Mouse (Mus musculus): ENCODE measurements around the gene Tspan31. TPM values are rescaled to one million over a fixed set of nuclear protein-coding genes. Genes with fewer than 3 reads are reported as not detected.
A peak's percentile ranks its signal among the peaks of the same experiment; 100 is the strongest.

The Tspan31 gene
- polyA plus RNA-seq, 1 experiment from 2014 or later: 158 TPM

- H3K36me3 ChIP-seq (ENCODE audit: control insufficient read depth, insufficient read depth, low read length): peaks cover 12% of the 10 kb centered on the region
- 67% methylated on average over 9 of the region's 9 CpGs for WGBS
- peak overlapping the region; percentile 85 for H3K4me3 ChIP-seq (replicated peaks; ENCODE audit: low read length)
- no peak overlapping the region for H3K27ac ChIP-seq (ENCODE audit: low read length)
- H3K9me3 ChIP-seq (replicated peaks; ENCODE audit: control insufficient read depth, low read length): no peaks in the 10 kb centered on the region
- peak overlapping the region; percentile 76 for H3K9ac ChIP-seq (ENCODE audit: low read length)
- H3K4me1 ChIP-seq (ENCODE audit: control insufficient read depth, insufficient read depth, low read length): peaks cover 15% of the 10 kb centered on the region
- H3K4me2 ChIP-seq (ENCODE audit: low read depth, low read length): peak overlapping the region; percentile 96
- no peak for ATAC-seq (ENCODE audit: insufficient read depth, low FRiP score)
- H3K27me3 ChIP-seq (ENCODE audit: control insufficient read depth, insufficient read depth, low read length): peaks cover 5% of the 10 kb centered on the region; the same call in 1 of the 2 replicates
Observed at GRCm38 (mm10) chr10:127071203-127071602, 1.1 kb upstream of the Tspan31 start.

- H3K4me1 ChIP-seq (ENCODE audit: control insufficient read depth, insufficient read depth, low read length): peaks cover 25% of the 10 kb centered on the region
- peak overlapping the region; percentile 85 for H3K4me3 ChIP-seq (replicated peaks; ENCODE audit: low read length)
- H3K9me3 ChIP-seq (replicated peaks; ENCODE audit: control insufficient read depth, low read length): no peaks in the 10 kb centered on the region
- H3K27ac ChIP-seq (ENCODE audit: low read length): peak overlapping the region; percentile 95
- H3K4me2 ChIP-seq (ENCODE audit: low read depth, low read length): peak overlapping the region; percentile 62
- peak overlapping the region; percentile 90 for H3K9ac ChIP-seq (ENCODE audit: low read length)
- no peaks in the 10 kb centered on the region for H3K27me3 ChIP-seq (ENCODE audit: control insufficient read depth, insufficient read depth, low read length)
- peak; percentile 49 for ATAC-seq (ENCODE audit: insufficient read depth, low FRiP score)
- H3K36me3 ChIP-seq (ENCODE audit: control insufficient read depth, insufficient read depth, low read length): peaks cover 27% of the 10 kb centered on the region
- 6% methylated on average over 30 of the region's 30 CpGs for WGBS
Observed at GRCm38 (mm10) chr10:127069281-127070189, 529 bp downstream of the Tspan31 start.

DNA sequence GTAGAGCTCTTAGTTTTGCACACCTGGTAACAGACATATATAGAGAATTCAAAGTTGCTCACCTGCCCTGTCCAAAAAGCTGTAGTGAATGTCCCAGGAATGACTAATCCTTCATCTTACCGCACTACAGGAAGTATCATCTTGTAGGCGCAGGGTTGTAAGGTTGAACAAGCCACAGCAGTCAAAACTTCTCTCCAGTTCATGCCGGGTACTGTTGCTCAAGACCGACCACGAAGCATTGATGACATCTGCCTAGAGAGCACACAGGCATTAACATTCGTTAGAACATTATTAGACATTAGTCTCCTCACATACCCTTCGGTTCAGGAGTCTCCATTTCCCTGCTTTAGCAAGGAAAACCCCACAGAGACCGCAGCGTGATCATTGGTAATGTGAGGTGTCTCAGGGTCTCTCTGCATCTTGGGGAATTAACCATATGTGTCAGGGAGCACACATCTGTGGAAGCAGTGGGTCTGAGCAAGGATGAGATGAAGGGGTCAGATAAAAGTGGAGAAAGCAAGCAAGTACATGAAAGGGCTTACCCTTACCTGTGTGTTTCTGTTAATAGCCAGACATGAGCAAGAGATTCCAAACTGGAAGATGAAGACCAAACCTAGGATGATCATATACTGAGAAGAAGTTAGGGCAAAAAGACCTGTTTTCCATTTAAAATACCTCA is 1.6 kb downstream of the Tspan31 start:
- Histone ChIP-seq H3K4me1 (ENCODE audit: control insufficient read depth, insufficient read depth, low read length) (peaks cover 27% of the 10 kb centered on the region), H3K9ac (ENCODE audit: low read length) (peak overlapping the region; percentile 90), H3K27me3 (ENCODE audit: control insufficient read depth, insufficient read depth, low read length) (no peaks in the 10 kb centered on the region), H3K36me3 (ENCODE audit: control insufficient read depth, insufficient read depth, low read length) (peaks cover 27% of the 10 kb centered on the region), H3K27ac (ENCODE audit: low read length) (peak overlapping the region; percentile 95; the same call in 1 of the 2 replicates), H3K9me3 (replicated peaks; ENCODE audit: control insufficient read depth, low read length) (no peaks in the 10 kb centered on the region), H3K4me3 (replicated peaks; ENCODE audit: low read length) (peak overlapping the region; percentile 85), H3K4me2 (ENCODE audit: low read depth, low read length) (peak overlapping the region; percentile 62)
- no peak for ATAC-seq (ENCODE audit: insufficient read depth, low FRiP score)
- 64% methylated on average over 9 of the region's 9 CpGs for WGBS

GRCm38 (mm10) chr10:127066519-127067018 is 3.5 kb downstream of the Tspan31 start:
- ATAC-seq (ENCODE audit: insufficient read depth, low FRiP score): no peak
- no peak overlapping the region for H3K4me3 ChIP-seq (replicated peaks; ENCODE audit: low read length)
- no peak overlapping the region for H3K27ac ChIP-seq (ENCODE audit: low read length)
- WGBS: 85% methylated on average over 14 of the region's 14 CpGs
- no peak overlapping the region for H3K4me2 ChIP-seq (ENCODE audit: low read depth, low read length)
- no peak overlapping the region for H3K9ac ChIP-seq (ENCODE audit: low read length)
- no peaks in the 10 kb centered on the region for H3K27me3 ChIP-seq (ENCODE audit: control insufficient read depth, insufficient read depth, low read length)
- peaks cover 27% of the 10 kb centered on the region for H3K36me3 ChIP-seq (ENCODE audit: control insufficient read depth, insufficient read depth, low read length)
- H3K9me3 ChIP-seq (replicated peaks; ENCODE audit: control insufficient read depth, low read length): no peaks in the 10 kb centered on the region
- H3K4me1 ChIP-seq (ENCODE audit: control insufficient read depth, insufficient read depth, low read length): peaks cover 27% of the 10 kb centered on the region

DNA sequence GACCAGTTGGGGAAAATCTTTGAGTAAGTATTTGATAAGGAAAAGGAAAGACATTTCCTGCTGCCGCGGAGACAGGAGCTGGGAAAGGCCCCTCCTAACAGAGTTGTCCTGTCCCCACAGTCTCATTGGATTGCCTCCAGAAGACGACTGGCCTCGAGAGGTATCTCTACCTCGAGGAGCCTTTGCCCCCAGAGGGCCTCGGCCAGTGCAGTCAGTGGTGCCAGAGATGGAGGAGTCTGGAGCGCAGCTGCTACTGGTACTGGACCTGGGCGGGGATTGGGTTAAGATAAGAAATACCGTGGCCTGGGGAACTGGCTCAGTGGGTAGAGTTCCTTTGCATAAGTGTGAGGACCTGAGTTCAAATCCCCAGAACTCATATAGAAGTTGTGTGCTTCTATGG is 4.1 kb downstream of the Tspan31 start:
- H3K27ac ChIP-seq (ENCODE audit: low read length): no peak overlapping the region
- H3K4me2 ChIP-seq (ENCODE audit: low read depth, low read length): no peak overlapping the region
- H3K9ac ChIP-seq (ENCODE audit: low read length): no peak overlapping the region
- ATAC-seq (ENCODE audit: insufficient read depth, low FRiP score): no peak
- H3K27me3 ChIP-seq (ENCODE audit: control insufficient read depth, insufficient read depth, low read length): no peaks in the 10 kb centered on the region
- WGBS: 68% methylated on average over 9 of the region's 9 CpGs
- no peaks in the 10 kb centered on the region for H3K9me3 ChIP-seq (replicated peaks; ENCODE audit: control insufficient read depth, low read length)
- no peak overlapping the region for H3K4me3 ChIP-seq (replicated peaks; ENCODE audit: low read length)
- peaks cover 27% of the 10 kb centered on the region for H3K36me3 ChIP-seq (ENCODE audit: control insufficient read depth, insufficient read depth, low read length)
- H3K4me1 ChIP-seq (ENCODE audit: control insufficient read depth, insufficient read depth, low read length): peaks cover 22% of the 10 kb centered on the region

DNA sequence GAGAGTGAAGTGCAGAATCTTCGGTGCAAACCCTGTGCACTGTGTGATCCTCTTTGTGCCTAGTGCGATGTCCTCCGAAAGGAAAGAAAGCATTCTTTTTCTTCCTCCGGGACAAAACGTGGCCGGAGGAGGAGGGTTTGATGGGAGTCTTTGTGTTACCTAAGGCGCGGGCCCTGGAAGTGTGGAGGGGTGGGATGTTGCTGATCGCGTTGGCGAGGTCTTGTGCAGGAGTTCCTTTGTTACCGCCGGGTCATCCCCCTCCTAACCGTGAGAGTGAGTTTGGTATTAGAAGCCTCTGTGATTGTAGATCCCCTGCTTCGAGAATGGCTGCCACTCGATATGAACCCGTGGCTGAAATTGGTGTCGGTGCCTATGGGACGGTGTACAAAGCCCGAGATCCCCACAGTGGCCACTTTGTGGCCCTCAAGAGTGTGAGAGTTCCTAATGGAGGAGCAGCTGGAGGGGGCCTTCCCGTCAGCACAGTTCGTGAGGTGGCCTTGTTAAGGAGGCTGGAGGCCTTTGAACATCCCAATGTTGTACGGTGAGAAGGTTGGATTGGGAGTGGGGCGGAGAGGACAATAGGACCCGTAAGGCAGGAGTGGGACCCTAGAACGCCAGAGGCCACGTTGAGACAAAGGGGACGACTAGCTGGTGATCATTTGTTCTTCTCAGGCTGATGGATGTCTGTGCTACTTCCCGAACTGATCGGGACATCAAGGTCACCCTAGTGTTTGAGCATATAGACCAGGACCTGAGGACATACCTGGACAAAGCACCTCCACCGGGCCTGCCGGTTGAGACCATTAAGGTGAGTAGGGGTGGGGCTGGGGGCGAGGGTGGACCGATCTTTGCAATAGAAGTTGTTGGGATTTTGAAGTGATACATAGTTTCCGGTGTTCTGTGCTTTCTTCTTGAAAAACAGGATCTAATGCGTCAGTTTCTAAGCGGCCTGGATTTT is 5.9 kb downstream of the Tspan31 start:
- Histone ChIP-seq H3K4me1 (ENCODE audit: control insufficient read depth, insufficient read depth, low read length) (peaks cover 25% of the 10 kb centered on the region), H3K4me2 (ENCODE audit: low read depth, low read length) (peak overlapping the region; percentile 93), H3K9me3 (replicated peaks; ENCODE audit: control insufficient read depth, low read length) (no peaks in the 10 kb centered on the region), H3K4me3 (replicated peaks; ENCODE audit: low read length) (peak overlapping the region; percentile 76), H3K27me3 (ENCODE audit: control insufficient read depth, insufficient read depth, low read length) (no peaks in the 10 kb centered on the region), H3K9ac (ENCODE audit: low read length) (peak overlapping the region; percentile 95), H3K27ac (ENCODE audit: low read length) (peak overlapping the region; percentile 85), H3K36me3 (ENCODE audit: control insufficient read depth, insufficient read depth, low read length) (peaks cover 27% of the 10 kb centered on the region)
- WGBS: 8% methylated on average over 37 of the region's 37 CpGs
- no peak for ATAC-seq (ENCODE audit: insufficient read depth, low FRiP score)

DNA sequence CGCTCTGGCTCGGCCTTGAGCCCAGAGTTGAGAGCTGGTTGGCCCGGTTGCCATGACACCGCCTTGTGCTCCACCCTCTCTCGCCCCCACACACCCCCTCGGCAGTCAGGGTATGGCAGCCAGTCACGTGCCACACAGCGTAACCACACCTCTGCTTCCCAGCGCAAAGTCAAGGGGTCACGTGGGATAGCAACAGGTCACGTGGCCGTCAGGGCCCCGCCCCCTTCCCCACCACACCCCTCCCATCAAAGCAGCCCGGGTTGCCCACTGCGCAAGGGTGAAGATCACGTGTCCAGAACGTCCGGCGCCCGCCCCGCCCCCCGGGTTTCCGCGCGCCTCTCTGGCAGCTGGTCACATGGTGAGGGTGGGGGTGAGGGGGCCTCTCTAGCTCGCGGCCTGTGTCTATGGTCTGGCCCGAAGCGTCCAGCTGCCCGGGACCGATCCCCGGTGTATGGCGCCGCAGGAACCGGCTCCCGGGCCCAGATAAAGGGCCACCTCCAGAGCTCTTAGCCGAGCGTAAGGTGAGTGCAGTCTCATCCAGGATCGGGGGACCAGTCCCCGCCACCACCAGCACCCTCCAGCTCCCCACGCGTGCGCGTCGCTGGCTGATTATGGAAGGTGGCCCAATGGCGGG is 6.7 kb downstream of the Tspan31 start, which contains the start of gene Cdk4:
Gene Cdk4, plus strand, starts transcription at position 296 of the 634 bp plus-strand sequence.
- no peaks in the 10 kb centered on the region for H3K9me3 ChIP-seq (replicated peaks; ENCODE audit: control insufficient read depth, low read length)
- H3K36me3 ChIP-seq (ENCODE audit: control insufficient read depth, insufficient read depth, low read length): peaks cover 27% of the 10 kb centered on the region
- peak; percentile 93 for ATAC-seq (ENCODE audit: insufficient read depth, low FRiP score)
- H3K27me3 ChIP-seq (ENCODE audit: control insufficient read depth, insufficient read depth, low read length): no peaks in the 10 kb centered on the region
- WGBS: under 1% methylated on average over 46 of the region's 46 CpGs
- H3K4me3 ChIP-seq (replicated peaks; ENCODE audit: low read length): peak within 1 kb of the TSS; percentile 76
- peak within 1 kb of the TSS; percentile 93 for H3K4me2 ChIP-seq (ENCODE audit: low read depth, low read length)
- H3K9ac ChIP-seq (ENCODE audit: low read length): peak within 1 kb of the TSS; percentile 95
- peaks cover 25% of the 10 kb centered on the region for H3K4me1 ChIP-seq (ENCODE audit: control insufficient read depth, insufficient read depth, low read length)
- H3K27ac ChIP-seq (ENCODE audit: low read length): peak within 1 kb of the TSS; percentile 85

DNA sequence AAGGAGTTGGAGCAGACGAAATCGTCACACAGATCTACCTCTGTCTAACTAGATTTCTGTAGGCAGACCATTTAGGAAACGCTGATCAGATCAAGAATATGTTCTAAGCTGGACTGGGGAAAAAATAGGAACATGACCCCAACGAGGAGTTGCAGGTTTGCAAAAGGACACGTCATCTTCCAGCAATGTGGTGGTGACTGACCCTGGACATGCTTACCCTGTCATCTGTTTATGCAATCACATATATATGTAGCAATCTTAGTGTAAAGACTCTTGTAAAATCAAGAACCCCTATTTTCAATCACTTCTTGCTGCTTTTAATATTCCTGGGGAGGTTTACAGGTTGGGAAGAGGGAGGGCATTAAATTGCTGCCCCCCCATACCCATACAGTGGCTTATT is 7.6 kb downstream of the Tspan31 start:
- Histone ChIP-seq H3K27ac (ENCODE audit: low read length) (no peak overlapping the region), H3K9me3 (replicated peaks; ENCODE audit: control insufficient read depth, low read length) (no peaks in the 10 kb centered on the region), H3K36me3 (ENCODE audit: control insufficient read depth, insufficient read depth, low read length) (peaks cover 26% of the 10 kb centered on the region), H3K4me2 (ENCODE audit: low read depth, low read length) (peak overlapping the region; percentile 60; the same call in 1 of the 2 replicates), H3K4me1 (ENCODE audit: control insufficient read depth, insufficient read depth, low read length) (peaks cover 26% of the 10 kb centered on the region), H3K4me3 (replicated peaks; ENCODE audit: low read length) (no peak overlapping the region), H3K9ac (ENCODE audit: low read length) (no peak overlapping the region), H3K27me3 (ENCODE audit: control insufficient read depth, insufficient read depth, low read length) (no peaks in the 10 kb centered on the region)
- WGBS: 72% methylated on average over 5 of the region's 5 CpGs
- ATAC-seq (ENCODE audit: insufficient read depth, low FRiP score): no peak

Data from stomach, embryonic 16.5 days (tissue).